Mouse (Mus musculus) C2C12 (cell line): ENCODE measurements around the gene Malrd1. TPM values are rescaled to one million over a fixed set of nuclear protein-coding genes. Genes with fewer than 3 reads are reported as not detected.

Experiments
- H3K27me3 ChIP-seq: one replicate; pipeline ENCODE4 v1.6.1; 2011; ENCODE audit not compliant: control insufficient read depth, insufficient read depth, insufficient read length
- H3K36me3 ChIP-seq: one replicate; pipeline ENCODE4 v1.6.1; 2011; ENCODE audit not compliant: control insufficient read depth, insufficient read depth
- H3K4me3 ChIP-seq: one replicate; pipeline ENCODE4 v1.5.1; 2011; ENCODE audit warnings: mild to moderate bottlenecking, control low read depth; ENCODE audit not compliant: poor library complexity, insufficient read depth, severe bottlenecking
- H3K79me2 ChIP-seq: one replicate; pipeline ENCODE4 v1.6.1; 2011; ENCODE audit not compliant: control insufficient read depth, insufficient read depth
- H3K79me3 ChIP-seq: one replicate; pipeline ENCODE4 v1.6.1; 2011; ENCODE audit warnings: low read depth, control low read depth
- H3ac ChIP-seq: one replicate; pipeline ENCODE3; 2011; ENCODE audit warnings: low read depth; ENCODE audit not compliant: control insufficient read depth, insufficient read length
- CEBPB ChIP-seq: IDR thresholded peaks from one replicate; pipeline ENCODE4 v1.6.1; 2011; ENCODE audit warnings: low read depth, mild to moderate bottlenecking, control low read depth, moderate library complexity
- CTCF ChIP-seq: IDR thresholded peaks from one replicate; pipeline ENCODE4 v1.5.1; 2011; ENCODE audit not compliant: control insufficient read depth, insufficient read depth, insufficient read length
- FOSL1 ChIP-seq: IDR thresholded peaks from one replicate; pipeline ENCODE4 v1.8.0; 2011; ENCODE audit warnings: mild to moderate bottlenecking, low read length; ENCODE audit not compliant: poor library complexity, insufficient read depth, severe bottlenecking
- MAX ChIP-seq: IDR thresholded peaks from one replicate; pipeline ENCODE4 v1.6.1; 2011; ENCODE audit warnings: mild to moderate bottlenecking, control low read depth
- MYOD1 ChIP-seq: IDR thresholded peaks from one replicate; pipeline ENCODE4 v1.6.1; 2011; ENCODE audit warnings: low read depth; ENCODE audit not compliant: control insufficient read depth, insufficient read length
- MYOG ChIP-seq: IDR thresholded peaks from one replicate; pipeline ENCODE4 v1.6.1; 2011; ENCODE audit not compliant: control insufficient read depth, insufficient read length; ENCODE audit errors: extremely low read depth
- USF1 ChIP-seq: IDR thresholded peaks from one replicate; pipeline ENCODE4 v1.6.1; 2011; ENCODE audit warnings: low read depth, mild to moderate bottlenecking, control low read depth, moderate library complexity
- polyA plus RNA-seq: library from polyadenylated mRNA; unstranded; fragments of >200 nt; fragmentation: generic; extraction: Trizol; gene quantifications from one replicate; pipeline ENCODE4 v1.2.1, GENCODE M21; 2012; ENCODE audit warnings: missing spikeins

Malrd1 gene
- polyA plus RNA-seq, 1 experiment, result not detected

- no peak overlapping the region for H3ac ChIP-seq
- TF ChIP-seq CTCF, result no peak
- no peak for TF ChIP-seq MAX
- TF ChIP-seq FOSL1, result no peak
- TF ChIP-seq CEBPB, result no peak
- no peak for TF ChIP-seq MYOG
- no peak for TF ChIP-seq MYOD1
- TF ChIP-seq USF1, result no peak
- H3K4me3 ChIP-seq, result no peak overlapping the region
- H3K79me3 ChIP-seq, result no peaks in the 10 kb centered on the region
- no peaks in the 10 kb centered on the region for H3K36me3 ChIP-seq
- H3K79me2 ChIP-seq, result no peaks in the 10 kb centered on the region
- no peaks in the 10 kb centered on the region for H3K27me3 ChIP-seq
Observed at GRCm38 (mm10) chr2:15656388-15656787, 130.1 kb downstream of the Malrd1 start.

DNA sequence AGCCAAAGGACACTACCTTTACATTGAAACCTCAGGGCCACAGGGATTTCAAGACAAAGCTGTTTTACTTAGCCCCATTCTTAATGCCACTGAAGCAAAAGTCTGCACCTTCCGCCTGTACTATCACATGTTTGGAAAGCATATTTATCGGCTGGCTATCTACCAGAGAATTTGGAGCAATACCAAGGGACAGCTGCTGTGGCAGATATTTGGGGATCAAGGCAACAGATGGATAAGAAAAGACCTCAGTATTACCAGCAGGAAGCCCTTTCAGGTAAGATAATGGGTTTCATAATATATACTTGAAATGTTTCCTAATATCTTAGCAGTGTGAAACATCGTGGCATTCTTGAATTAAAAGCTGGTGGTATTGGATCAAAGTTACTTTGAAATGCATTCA, 176.7 kb downstream of the Malrd1 start:
- H3K27me3 ChIP-seq, result no peaks in the 10 kb centered on the region
- H3ac ChIP-seq, result no peak overlapping the region
- H3K79me2 ChIP-seq, result no peaks in the 10 kb centered on the region
- H3K79me3 ChIP-seq, result no peaks in the 10 kb centered on the region
- no peak overlapping the region for H3K4me3 ChIP-seq
- TF ChIP-seq CEBPB (no peak), MYOG (no peak)
- no peaks in the 10 kb centered on the region for H3K36me3 ChIP-seq

DNA sequence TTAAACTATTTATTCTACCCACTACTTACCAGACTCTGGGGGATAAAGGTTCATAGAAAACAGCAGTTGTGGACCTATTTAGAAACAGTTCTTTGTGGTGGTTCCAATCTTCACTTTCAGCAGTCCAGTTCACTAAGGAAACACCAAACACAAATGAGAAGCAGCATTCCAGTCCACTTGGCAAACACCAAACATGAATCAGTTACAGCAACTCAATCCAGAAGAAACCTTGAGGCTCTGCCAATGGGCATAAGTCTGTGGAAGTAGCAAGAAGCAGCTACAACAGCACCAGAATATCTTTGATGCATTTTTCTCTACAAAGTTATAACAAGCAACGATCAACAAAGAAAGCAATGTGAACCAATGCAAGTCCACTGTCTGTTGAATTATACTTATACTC, 214.7 kb downstream of the Malrd1 start:
- no peak overlapping the region for H3K4me3 ChIP-seq

GRCm38 (mm10) chr2:15744979-15745688, 218.9 kb downstream of the Malrd1 start:
- TF ChIP-seq MYOD1 (no peak), USF1 (no peak), FOSL1 (no peak), CTCF (no peak)
- Histone ChIP-seq H3K79me3 (no peaks in the 10 kb centered on the region), H3K27me3 (no peaks in the 10 kb centered on the region), H3K36me3 (no peaks in the 10 kb centered on the region), H3ac (no peak overlapping the region), H3K79me2 (no peaks in the 10 kb centered on the region), H3K4me3 (no peak overlapping the region)

More for the DNA sequence above, 214.7 kb downstream of the Malrd1 start:
- no peaks in the 10 kb centered on the region for H3K27me3 ChIP-seq
- no peaks in the 10 kb centered on the region for H3K36me3 ChIP-seq
- no peak overlapping the region for H3ac ChIP-seq
- H3K79me3 ChIP-seq, result no peaks in the 10 kb centered on the region
- H3K79me2 ChIP-seq, result no peaks in the 10 kb centered on the region
- TF ChIP-seq MAX (no peak), CEBPB (no peak), USF1 (no peak), MYOD1 (no peak), MYOG (no peak), FOSL1 (no peak), CTCF (no peak)

- TF ChIP-seq MYOD1 (no peak), MAX (no peak), MYOG (no peak), USF1 (no peak), CEBPB (no peak), FOSL1 (no peak)
- H3K27me3 ChIP-seq, result no peaks in the 10 kb centered on the region
- H3K36me3 ChIP-seq, result no peaks in the 10 kb centered on the region
- H3K79me3 ChIP-seq, result no peaks in the 10 kb centered on the region
- H3K4me3 ChIP-seq, result no peak overlapping the region
- no peaks in the 10 kb centered on the region for H3K79me2 ChIP-seq
- no peak overlapping the region for H3ac ChIP-seq
Observed at GRCm38 (mm10) chr2:15784818-15785217, 258.5 kb downstream of the Malrd1 start.

- no peak overlapping the region for H3ac ChIP-seq
- no peak overlapping the region for H3K4me3 ChIP-seq
- H3K36me3 ChIP-seq, result no peaks in the 10 kb centered on the region
- no peaks in the 10 kb centered on the region for H3K27me3 ChIP-seq
- H3K79me2 ChIP-seq, result no peaks in the 10 kb centered on the region
- TF ChIP-seq MYOD1 (no peak), CTCF (no peak), FOSL1 (no peak), USF1 (no peak), MAX (no peak), CEBPB (no peak), MYOG (no peak)
- no peaks in the 10 kb centered on the region for H3K79me3 ChIP-seq
Observed at GRCm38 (mm10) chr2:15815724-15816123, 289.4 kb downstream of the Malrd1 start.
